Mouse (Mus musculus) kidney, postnatal 25 days (tissue): Measurements from ENCODE around the gene Atp6v1e1.

Experiments
- DNase-seq, 2 experiments: peaks; one replicate each; pipeline ENCODE4 v3.0.0; 2021; ENCODE audit warnings: mixed read lengths in 2 of 2

The Atp6v1e1 gene

DNA sequence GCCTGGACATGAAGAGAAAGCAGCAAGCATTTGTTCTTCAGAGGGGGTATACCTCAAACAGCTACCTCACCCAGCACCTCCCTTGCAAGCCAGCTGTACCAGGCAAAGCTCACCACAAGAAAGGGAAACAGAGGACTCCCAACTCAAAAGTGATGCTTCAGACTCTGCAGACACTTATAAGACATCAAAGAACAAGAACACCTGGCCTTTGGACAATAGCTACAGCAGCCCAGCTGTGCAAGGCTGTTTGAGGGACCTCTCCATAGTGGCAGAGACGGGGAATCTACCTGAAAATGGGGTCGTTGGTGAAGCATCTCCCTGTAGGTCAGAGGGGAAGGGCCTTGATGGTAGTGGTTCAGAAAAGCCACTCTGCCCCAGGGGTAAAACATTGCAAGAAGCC, 61.4 kb downstream of the Atp6v1e1 start:
- no peak for DNase-seq

- no peak for DNase-seq
These were observed 76.2 kb downstream of the Atp6v1e1 start for GRCm38 (mm10) chr6:120746416-120746815.
